Mouse (Mus musculus) hindbrain, embryonic 12.5 days (tissue): Measurements from ENCODE around the gene Slc6a4. TPM values are rescaled to one million over a fixed set of nuclear protein-coding genes. Genes with fewer than 3 reads are reported as not detected.
"Not testable (repeated sequence)": the region's sequence is repeated elsewhere in the genome, so short reads cannot be mapped to it uniquely, and the experiment has no call there.

Experiments
- ATAC-seq: fragments of 200-750 bp; cut with Nextera tagmentation; 2 replicates; pipeline ENCODE4 v1.8.0; 2017; ENCODE audit warnings: moderate TSS enrichment; ENCODE audit not compliant: low FRiP score
- H3K27ac ChIP-seq: fragments of 300-500 bp; sonication (generic); 2 replicates; pipeline ENCODE4 v1.5.1; 2016; ENCODE audit warnings: mild to moderate bottlenecking
- H3K27me3 ChIP-seq: fragments of 300-500 bp; sonication (generic); 2 replicates; pipeline ENCODE4 v1.6.1; 2016; ENCODE audit warnings: mild to moderate bottlenecking
- H3K36me3 ChIP-seq: fragments of 300-500 bp; sonication (generic); 2 replicates; pipeline ENCODE4 v1.6.1; 2016; ENCODE audit warnings: mild to moderate bottlenecking
- H3K4me1 ChIP-seq: fragments of 300-500 bp; sonication (generic); 2 replicates; pipeline ENCODE4 v1.6.1; 2016
- H3K4me2 ChIP-seq: fragments of 300-500 bp; sonication (generic); replicated peaks from 2 replicates; pipeline ENCODE4 v1.6.1; 2016; ENCODE audit warnings: mild to moderate bottlenecking
- H3K4me3 ChIP-seq: fragments of 300-500 bp; sonication (generic); 2 replicates; pipeline ENCODE4 v1.5.1; 2016; ENCODE audit warnings: mild to moderate bottlenecking
- H3K9ac ChIP-seq: fragments of 300-500 bp; sonication (generic); 2 replicates; pipeline ENCODE4 v1.6.1; 2016; ENCODE audit warnings: mild to moderate bottlenecking, moderate library complexity
- H3K9me3 ChIP-seq: fragments of 300-500 bp; sonication (generic); replicated peaks from 2 replicates; pipeline ENCODE4 v1.6.1; 2016; ENCODE audit warnings: mild to moderate bottlenecking
- WGBS: fragments of 180-500 bp; shearing (Covaris S2); methylation state at CpG from one replicate; pipeline ENCODE4 v1.1.7; 2016; 5-methylcytosine and 5-hydroxymethylcytosine counted together
- polyA plus RNA-seq: library from polyadenylated mRNA; unstranded; fragments of >200 nt; fragmentation: Nextera tagmentation; extraction: Ambion mirVana; gene quantifications from 2 replicates; pipeline ENCODE4 v1.2.1, GENCODE M21; 2016

Slc6a4 gene
- polyA plus RNA-seq, 1 experiment from 2014 or later: 4.3 TPM

DNA sequence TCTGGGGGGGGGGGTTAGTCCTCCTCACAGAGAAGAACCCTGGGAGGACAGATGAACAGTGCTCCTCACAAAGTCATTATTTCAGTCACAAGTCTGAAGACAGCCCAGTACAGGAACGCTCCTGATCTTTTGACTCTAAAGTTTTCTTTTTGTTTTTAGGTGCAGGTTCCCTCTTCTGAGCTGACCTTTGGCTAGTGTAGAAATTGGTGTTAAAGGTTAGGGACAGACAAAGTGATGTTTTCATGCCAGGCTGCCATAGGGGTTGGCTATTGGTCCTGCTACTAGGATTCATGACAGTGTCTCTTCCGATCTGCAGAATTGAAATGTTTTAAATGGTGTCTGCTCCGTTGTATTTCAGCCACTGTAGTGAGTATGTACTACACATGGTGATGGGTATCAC is 29.8 kb downstream of the Slc6a4 start:
- ATAC-seq: no peak
- Histone ChIP-seq H3K36me3 (no peaks in the 10 kb centered on the region), H3K9me3 (no peaks in the 10 kb centered on the region), H3K9ac (no peak overlapping the region), H3K4me3 (no peak overlapping the region), H3K27me3 (no peaks in the 10 kb centered on the region), H3K4me2 (no peak overlapping the region), H3K4me1 (no peaks in the 10 kb centered on the region), H3K27ac (no peak overlapping the region)
- WGBS: 88% methylated on average over 3 of the region's 3 CpGs

DNA sequence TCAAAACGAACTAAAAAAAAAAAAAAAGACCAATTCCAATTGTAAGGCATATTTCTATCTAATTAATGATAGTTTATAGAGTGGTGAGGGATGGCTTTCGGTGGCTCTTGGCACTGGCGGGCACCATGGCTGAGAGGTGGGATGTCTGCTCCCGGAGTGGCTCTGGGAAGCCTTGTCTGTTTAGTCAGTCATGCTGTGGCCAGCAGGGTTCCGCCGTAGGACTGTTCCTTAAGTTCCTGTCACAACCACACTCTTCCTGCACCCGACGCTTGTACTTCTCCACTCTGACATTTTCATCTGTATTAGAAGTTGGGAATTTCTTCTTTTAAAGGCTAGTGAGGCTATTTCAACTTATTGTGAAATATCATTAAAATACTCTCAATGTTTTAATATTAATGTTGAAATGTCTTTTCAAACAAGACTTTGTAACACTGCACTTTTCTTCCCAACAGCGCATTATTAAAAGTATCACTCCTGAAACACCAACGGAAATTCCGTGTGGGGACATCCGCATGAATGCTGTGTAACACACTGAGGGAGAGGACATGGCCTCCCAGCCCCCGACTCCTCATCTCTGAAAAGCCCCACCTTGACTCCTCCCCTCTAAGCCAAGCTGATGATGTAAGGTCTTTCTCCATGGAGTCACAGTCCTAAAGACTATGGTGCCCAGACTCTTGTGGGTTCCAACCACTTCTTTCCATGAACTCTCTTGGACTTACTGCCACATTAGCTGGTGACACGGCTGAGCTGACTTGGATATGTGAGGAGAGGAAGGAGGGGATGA is 32.9 kb downstream of the Slc6a4 start:
- Histone ChIP-seq H3K4me1 (no peaks in the 10 kb centered on the region), H3K27me3 (no peaks in the 10 kb centered on the region), H3K4me2 (no peak overlapping the region), H3K9ac (no peak overlapping the region), H3K4me3 (no peak overlapping the region), H3K36me3 (no peaks in the 10 kb centered on the region), H3K9me3 (no peaks in the 10 kb centered on the region), H3K27ac (no peak overlapping the region)
- 73% methylated on average over 14 of the region's 14 CpGs for WGBS
- no peak for ATAC-seq

DNA sequence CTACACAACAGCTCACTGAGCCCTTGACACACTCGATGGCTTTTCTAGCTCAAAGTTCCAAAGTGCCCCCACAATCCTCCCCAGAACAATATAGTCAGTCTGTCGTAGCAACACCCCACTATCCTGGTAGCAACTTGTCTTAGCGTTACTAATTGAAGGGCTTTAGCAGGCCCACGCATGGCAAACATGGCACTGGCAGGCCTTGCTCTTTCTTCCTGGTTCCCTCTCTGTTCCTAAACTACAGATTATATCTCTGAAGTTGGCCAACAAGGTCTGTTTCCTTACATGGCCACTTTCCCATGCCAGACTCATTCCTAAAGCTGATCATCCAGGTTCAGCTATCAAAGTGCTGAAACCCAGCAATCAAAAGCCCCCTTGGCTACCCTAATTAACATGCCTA is 43.5 kb downstream of the Slc6a4 start:
- ATAC-seq: no peak
- H3K4me1 ChIP-seq: no peaks in the 10 kb centered on the region
- no peaks in the 10 kb centered on the region for H3K9me3 ChIP-seq
- no peak overlapping the region for H3K4me2 ChIP-seq
- peaks cover 19% of the 10 kb centered on the region for H3K36me3 ChIP-seq
- no peak overlapping the region for H3K27ac ChIP-seq
- no peak overlapping the region for H3K4me3 ChIP-seq
- 86% methylated on average over 4 of the region's 4 CpGs for WGBS
- no peaks in the 10 kb centered on the region for H3K27me3 ChIP-seq
- H3K9ac ChIP-seq: no peak overlapping the region

DNA sequence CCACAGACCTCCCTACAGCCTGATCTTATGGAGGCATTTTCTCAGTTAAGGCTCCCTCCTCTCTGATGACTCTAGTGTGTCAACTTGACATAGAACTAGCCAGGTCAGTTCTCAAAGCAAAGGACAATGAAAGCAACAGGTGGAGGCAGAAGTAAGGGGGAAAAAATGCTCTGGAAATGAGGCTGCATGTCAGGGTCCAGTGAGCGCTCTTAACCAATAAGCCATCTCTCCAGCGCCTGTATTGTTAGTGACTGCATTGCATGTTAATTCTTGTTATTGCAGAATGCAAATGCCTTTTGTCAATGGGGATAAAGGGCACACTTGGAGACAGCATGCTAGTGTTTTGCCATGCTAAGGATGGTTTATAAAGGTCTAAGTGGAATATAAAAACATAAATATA is 44.4 kb downstream of the Slc6a4 start:
- H3K9me3 ChIP-seq: no peaks in the 10 kb centered on the region
- no peaks in the 10 kb centered on the region for H3K4me1 ChIP-seq
- H3K4me2 ChIP-seq: no peak overlapping the region
- H3K9ac ChIP-seq: no peak overlapping the region
- H3K4me3 ChIP-seq: no peak overlapping the region
- H3K36me3 ChIP-seq: peaks cover 21% of the 10 kb centered on the region
- WGBS: 82% methylated on average over 2 of the region's 2 CpGs
- H3K27me3 ChIP-seq: no peaks in the 10 kb centered on the region
- no peak overlapping the region for H3K27ac ChIP-seq
- ATAC-seq: no peak

DNA sequence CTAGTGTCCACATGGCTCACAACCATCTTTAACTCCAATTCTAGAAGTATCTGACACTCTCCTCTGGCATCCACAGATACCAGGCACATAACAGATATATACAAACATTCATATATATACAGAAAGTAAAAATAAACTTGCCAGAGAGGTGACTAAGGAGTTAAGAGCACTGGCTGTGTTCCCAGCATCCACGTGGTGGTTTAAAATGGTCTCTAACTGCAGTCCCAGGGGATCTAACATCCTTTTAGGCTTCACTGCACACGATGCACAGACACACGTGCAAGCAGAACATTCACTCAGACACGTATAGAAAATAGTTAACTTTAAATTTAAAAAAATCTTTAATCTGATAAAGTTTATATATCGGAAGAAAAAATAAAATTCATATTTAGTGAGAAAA is 63.5 kb downstream of the Slc6a4 start:
- Histone ChIP-seq H3K27ac (no peak overlapping the region), H3K4me3 (no peak overlapping the region), H3K9me3 (no peaks in the 10 kb centered on the region), H3K4me1 (no peaks in the 10 kb centered on the region), H3K4me2 (no peak overlapping the region), H3K9ac (no peak overlapping the region), H3K36me3 (peaks cover 4% of the 10 kb centered on the region; the same call in 1 of the 2 replicates), H3K27me3 (no peaks in the 10 kb centered on the region)
- WGBS: 64% methylated on average over 5 of the region's 5 CpGs
- ATAC-seq: no peak

DNA sequence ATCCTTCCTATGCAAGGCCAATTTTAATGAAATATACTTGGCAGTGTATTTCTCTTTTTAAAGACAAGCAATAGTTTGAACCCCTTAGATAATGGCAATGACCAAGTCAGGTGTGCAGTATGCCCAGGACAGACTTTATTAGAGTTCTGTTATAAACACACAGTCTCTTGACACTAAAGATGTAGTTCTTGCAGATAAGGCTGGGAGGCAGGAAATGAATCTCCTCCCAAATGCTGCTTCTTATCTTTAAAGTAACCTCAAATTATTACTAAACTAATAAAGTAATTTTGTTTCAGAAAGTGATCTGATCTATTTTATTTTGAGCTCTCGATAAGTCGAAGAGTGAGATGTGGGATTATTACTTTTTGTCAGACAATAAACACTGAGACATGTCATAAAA is 65.0 kb downstream of the Slc6a4 start:
- H3K27ac ChIP-seq: no peak overlapping the region
- H3K36me3 ChIP-seq: peaks cover 6% of the 10 kb centered on the region; the same call in 1 of the 2 replicates
- no peak for ATAC-seq
- H3K9me3 ChIP-seq: no peaks in the 10 kb centered on the region
- H3K4me2 ChIP-seq: no peak overlapping the region
- H3K4me3 ChIP-seq: no peak overlapping the region
- H3K4me1 ChIP-seq: no peaks in the 10 kb centered on the region
- no peaks in the 10 kb centered on the region for H3K27me3 ChIP-seq
- H3K9ac ChIP-seq: no peak overlapping the region
- 97% methylated on average over 2 of the region's 2 CpGs for WGBS

DNA sequence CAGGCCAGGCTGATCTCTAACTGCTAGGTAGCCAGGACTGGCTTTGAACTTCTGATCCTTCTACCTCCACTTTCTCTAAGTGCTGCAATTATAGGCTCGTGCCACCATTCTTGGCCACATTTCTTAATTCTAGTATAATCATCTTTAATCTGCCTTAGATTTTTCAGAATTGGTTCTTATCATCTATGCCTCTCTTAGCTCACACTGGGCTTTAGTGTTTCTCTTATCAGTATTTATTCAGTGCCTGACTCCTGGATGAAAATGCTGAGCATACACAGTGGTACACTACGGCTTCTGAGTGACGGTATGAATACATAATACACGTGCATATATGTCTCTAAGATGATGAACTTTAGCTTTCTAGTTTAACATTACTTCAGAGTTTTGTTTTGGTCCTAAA is 70.4 kb downstream of the Slc6a4 start:
- H3K27me3 ChIP-seq: no peaks in the 10 kb centered on the region
- no peak overlapping the region for H3K9ac ChIP-seq
- 96% methylated on average over 4 of the region's 4 CpGs for WGBS
- no peaks in the 10 kb centered on the region for H3K4me1 ChIP-seq
- H3K4me3 ChIP-seq: no peak overlapping the region
- no peak overlapping the region for H3K4me2 ChIP-seq
- ATAC-seq: no peak
- no peaks in the 10 kb centered on the region for H3K9me3 ChIP-seq
- no peak overlapping the region for H3K27ac ChIP-seq
- peaks cover 6% of the 10 kb centered on the region; the same call in 1 of the 2 replicates for H3K36me3 ChIP-seq

DNA sequence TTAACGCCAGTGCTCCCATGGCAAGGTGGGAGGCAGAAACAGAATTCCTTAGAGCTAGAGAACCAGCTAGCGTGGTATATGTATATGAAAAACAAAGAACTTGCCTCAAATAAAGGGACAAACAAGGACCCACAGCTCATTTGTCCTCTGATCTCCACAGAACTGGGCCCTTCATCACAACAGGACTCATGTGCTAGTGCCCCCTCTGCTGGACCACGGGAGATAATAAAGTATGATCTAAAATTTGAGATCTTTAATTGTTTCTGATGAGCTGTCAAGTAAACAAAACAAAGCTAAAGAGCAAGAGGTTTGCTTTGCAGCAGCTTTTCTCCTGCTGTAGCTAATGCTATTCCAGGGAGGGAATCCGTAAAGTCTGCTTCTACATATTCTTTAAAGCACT is 72.3 kb downstream of the Slc6a4 start:
- Histone ChIP-seq H3K9ac (no peak overlapping the region), H3K4me2 (no peak overlapping the region), H3K9me3 (no peaks in the 10 kb centered on the region), H3K27me3 (no peaks in the 10 kb centered on the region), H3K4me1 (no peaks in the 10 kb centered on the region), H3K36me3 (peaks cover 21% of the 10 kb centered on the region), H3K27ac (no peak overlapping the region), H3K4me3 (no peak overlapping the region)
- 85% methylated on average over 4 of the region's 4 CpGs for WGBS
- ATAC-seq: no peak

DNA sequence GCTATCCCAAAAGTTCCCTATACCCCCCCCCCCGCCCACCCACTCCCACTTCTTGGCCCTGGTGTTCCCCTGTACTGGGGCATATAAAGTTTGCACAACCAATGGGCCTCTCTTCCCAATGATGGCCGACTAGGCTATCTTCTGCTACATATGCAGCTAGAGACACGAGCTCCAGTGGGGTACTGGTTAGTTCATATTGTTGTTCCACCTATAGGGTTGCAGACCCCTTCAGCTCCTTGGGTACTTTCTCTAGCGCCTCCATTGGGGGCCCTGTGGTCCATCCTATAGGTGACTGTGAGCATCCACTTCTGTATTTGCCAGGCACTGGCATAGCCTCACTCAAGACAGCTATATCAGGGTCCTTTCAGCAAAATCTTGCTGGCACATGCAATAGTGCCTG is 78.9 kb downstream of the Slc6a4 start:
- 51% methylated on average over 4 of the region's 4 CpGs for WGBS

DNA sequence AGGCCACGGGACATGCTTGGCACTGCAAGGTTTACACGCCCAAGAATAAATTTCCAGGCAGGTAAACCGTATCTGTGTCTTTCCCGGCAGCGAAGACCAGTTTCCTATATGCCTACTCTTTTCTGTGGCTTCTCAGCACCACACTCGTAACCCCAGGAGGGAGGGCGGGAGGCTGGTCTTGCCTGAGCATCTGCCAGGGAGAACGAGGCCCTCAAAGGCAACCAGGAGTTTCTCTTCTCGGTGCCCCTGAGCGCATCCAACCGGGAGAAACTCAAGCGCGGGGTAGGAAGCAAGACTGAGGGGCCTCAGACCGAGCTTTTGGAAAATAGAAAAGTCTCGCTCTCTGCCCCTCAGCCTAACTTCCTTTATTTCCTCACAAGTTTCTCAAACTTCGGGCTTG is 79.4 kb downstream of the Slc6a4 start:
- H3K9ac ChIP-seq: peak overlapping the region; percentile 84
- peak; percentile 64 for ATAC-seq
- H3K27ac ChIP-seq: peak overlapping the region; percentile 82

More for the DNA sequence above, 78.9 kb downstream of the Slc6a4 start:
- not testable (repeated sequence) for H3K4me1 ChIP-seq, ATAC-seq, H3K27ac ChIP-seq, H3K9me3 ChIP-seq
- Histone ChIP-seq H3K9ac (peak overlapping the region; percentile 84), H3K27me3 (peaks cover 12% of the 10 kb centered on the region), H3K36me3 (peaks cover 15% of the 10 kb centered on the region), H3K4me2 (peak overlapping the region; percentile 92), H3K4me3 (peak overlapping the region; percentile 75)

DNA sequence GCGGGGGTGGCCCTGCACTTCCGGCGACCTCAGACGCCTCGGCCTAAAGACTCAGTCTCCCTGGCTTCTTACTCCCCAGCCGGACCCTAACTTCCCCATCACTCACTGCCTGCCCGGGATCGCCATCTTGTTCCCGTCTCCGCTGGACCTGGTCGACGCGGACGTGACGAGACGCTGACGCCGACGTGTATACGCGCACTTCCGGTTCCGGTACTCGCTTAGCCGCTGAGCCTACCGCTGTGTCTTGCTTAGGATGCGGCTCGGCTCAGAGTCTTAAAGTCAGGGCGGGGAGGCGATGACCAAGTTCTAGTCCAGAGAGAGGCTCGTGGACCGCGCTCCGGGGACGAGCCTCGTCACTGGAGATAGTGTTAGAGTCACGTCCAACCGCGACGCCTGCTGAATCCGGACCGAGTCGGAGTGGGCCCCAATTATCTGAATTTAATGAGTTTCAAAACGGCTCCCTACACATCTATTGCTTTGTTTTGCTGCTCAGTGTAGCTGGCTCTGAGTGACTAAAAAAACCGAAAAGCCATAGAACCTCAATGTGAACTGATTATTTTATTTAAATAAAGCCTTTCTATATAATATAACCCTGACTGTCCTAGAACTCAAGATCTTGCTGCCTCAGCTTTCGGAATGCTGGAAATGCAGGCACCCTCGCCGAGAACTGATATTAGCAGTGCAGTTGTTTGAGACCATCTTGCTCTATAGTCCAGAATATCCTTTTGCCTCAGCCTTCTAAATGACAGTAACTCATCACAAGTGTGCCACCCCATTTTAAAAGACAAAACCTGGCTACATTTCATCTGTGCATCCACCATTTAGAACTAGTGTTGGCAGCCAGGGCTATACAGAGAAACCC is 80.1 kb downstream of the Slc6a4 start, which contains the start of gene Nsrp1:
TSS of gene Nsrp1 (minus strand) at position 163 of the 862 bp plus-strand sequence.
- ATAC-seq: peak; percentile 97
- WGBS: 4% methylated on average over 48 of the region's 48 CpGs

More for the DNA sequence above, 79.4 kb downstream of the Slc6a4 start:
- H3K36me3 ChIP-seq: peaks cover 15% of the 10 kb centered on the region
- H3K4me1 ChIP-seq: peaks cover 8% of the 10 kb centered on the region
- H3K4me3 ChIP-seq: peak overlapping the region; percentile 75
- H3K27me3 ChIP-seq: peaks cover 14% of the 10 kb centered on the region
- no peaks in the 10 kb centered on the region for H3K9me3 ChIP-seq
- WGBS: 3% methylated on average over 16 of the region's 16 CpGs
- peak overlapping the region; percentile 92 for H3K4me2 ChIP-seq

DNA sequence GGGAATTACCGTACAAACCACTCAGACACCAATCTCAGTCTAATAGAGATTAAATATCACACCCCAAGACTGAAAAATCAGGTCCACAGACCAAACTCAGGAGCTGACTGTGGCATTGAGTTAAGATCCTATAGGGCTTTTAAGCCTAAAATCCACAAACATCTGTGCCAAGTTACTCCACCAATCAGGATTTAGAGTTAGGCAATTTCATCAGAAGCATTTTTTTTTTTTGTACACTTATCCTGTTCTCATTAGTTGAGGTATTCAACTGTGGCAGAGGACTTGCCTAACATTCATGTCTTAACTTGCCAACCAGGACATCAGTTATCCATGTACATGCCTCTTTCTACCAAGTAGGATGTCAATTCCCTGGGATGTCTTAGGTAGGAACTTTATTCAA is 81.0 kb downstream of the Slc6a4 start:
- ATAC-seq: no peak
- Histone ChIP-seq H3K27ac (no peak overlapping the region), H3K27me3 (peaks cover 19% of the 10 kb centered on the region)

More for the DNA sequence above, 80.1 kb downstream of the Slc6a4 start, which contains the start of gene Nsrp1:
- H3K36me3 ChIP-seq: peaks cover 15% of the 10 kb centered on the region
- H3K4me1 ChIP-seq: peaks cover 8% of the 10 kb centered on the region
- H3K9ac ChIP-seq: peak within 1 kb of the TSS; percentile 84
- peak within 1 kb of the TSS; percentile 75 for H3K4me3 ChIP-seq
- peak within 1 kb of the TSS; percentile 92 for H3K4me2 ChIP-seq
- H3K27me3 ChIP-seq: peaks cover 14% of the 10 kb centered on the region
- no peaks in the 10 kb centered on the region for H3K9me3 ChIP-seq
- H3K27ac ChIP-seq: peak within 1 kb of the TSS; percentile 82

More for the DNA sequence above, 81.0 kb downstream of the Slc6a4 start:
- Histone ChIP-seq H3K9me3 (no peaks in the 10 kb centered on the region), H3K4me2 (no peak overlapping the region), H3K9ac (no peak overlapping the region), H3K36me3 (peaks cover 11% of the 10 kb centered on the region), H3K4me3 (no peak overlapping the region), H3K4me1 (peaks cover 8% of the 10 kb centered on the region)
- 97% methylated on average over 1 of the region's 1 CpGs for WGBS
